Mouse (Mus musculus) neutrophil, adult 5-6 weeks (primary cell): Measurements from ENCODE around the gene Sf3a2. TPM values are rescaled to one million over a fixed set of nuclear protein-coding genes. Genes with fewer than 3 reads are reported as not detected.

Source experiments
- ATAC-seq: fragments of 151-379, 151-347 bp; 2 replicates; pipeline ENCODE4 v1.8.0; 2017; ENCODE audit warnings: mild to moderate bottlenecking, moderate TSS enrichment; ENCODE audit not compliant: insufficient number of reproducible peaks, poor library complexity, low FRiP score, severe bottlenecking; ENCODE audit errors: extremely low read depth
- total RNA-seq: library from RNA; stranded (forward); fragments of 200-1000 nt; gene quantifications from 2 replicates; pipeline ENCODE4 v1.2.3, GENCODE M21; 2017

The Sf3a2 gene
- 15.5 and 20.4 TPM in 2 replicates for total RNA-seq

DNA sequence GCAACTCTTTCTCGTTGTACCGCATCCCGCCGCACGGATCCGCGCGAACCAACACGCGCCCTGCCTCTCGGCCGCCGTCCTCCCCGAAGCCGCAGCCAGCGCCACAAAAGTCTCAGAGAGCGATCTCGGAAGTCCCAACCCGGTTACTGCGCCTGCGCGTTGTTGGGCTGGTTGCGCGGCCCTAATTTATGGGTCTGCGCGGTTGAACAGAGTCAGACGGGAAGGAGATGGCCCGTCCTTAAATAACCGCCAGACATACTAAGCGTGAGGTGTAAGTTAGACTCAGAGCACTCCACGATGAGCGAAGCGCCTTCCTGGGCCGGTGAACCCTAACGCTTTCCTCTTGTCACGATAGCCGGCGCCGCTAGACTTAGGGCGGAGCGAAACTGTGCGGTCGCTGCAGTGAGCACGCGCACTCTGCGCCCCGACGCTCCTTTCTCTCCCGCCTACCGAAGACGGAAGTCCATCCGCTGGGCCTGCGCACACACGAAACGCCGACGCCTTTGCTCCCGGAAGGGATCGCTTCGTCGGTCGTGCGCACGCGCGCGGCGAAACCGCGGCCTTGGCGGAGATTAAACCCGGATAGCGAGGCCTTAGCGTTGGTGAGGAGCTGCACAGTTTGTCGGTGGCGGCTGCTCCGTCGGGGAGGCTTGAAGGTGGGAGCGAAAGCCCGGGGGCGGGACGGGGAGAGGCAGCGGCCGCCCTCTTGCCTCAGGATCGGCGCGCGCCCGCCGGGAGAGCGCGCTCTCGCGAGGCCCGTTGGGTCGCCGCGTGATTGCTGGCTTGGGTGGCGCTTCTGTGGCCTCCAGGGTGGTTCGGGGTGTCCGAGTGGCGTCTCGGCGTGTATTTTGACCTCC lies at the start of gene Sf3a2, which contains the start of gene Plekhj1:
TSS of gene Sf3a2 (plus strand) at position 49 of the 857 bp plus-strand sequence.
TSS of gene Plekhj1 (minus strand) at position 477 of the 857 bp plus-strand sequence.
- peak; percentile 85 for ATAC-seq

DNA sequence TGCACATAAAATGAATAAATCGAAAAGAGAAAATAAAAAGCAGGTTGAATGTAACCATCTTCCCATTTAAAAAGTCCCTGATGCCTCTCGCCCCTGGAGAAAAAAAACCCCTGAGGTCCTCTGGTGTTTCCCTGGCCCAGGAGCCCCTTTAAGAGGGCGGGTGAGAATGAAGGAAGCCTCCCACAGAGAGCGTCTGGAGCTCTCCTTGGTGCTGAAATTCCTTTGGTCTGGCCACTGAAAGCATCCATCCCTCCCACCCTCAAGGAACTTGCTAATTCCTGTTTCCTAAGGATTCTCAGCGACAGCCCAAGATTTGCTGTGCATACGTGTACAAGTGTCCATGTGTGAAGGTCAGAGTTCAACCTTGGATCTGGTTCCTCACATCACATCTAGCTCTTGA lies 49.4 kb upstream of the Sf3a2 start:
- no peak for ATAC-seq

DNA sequence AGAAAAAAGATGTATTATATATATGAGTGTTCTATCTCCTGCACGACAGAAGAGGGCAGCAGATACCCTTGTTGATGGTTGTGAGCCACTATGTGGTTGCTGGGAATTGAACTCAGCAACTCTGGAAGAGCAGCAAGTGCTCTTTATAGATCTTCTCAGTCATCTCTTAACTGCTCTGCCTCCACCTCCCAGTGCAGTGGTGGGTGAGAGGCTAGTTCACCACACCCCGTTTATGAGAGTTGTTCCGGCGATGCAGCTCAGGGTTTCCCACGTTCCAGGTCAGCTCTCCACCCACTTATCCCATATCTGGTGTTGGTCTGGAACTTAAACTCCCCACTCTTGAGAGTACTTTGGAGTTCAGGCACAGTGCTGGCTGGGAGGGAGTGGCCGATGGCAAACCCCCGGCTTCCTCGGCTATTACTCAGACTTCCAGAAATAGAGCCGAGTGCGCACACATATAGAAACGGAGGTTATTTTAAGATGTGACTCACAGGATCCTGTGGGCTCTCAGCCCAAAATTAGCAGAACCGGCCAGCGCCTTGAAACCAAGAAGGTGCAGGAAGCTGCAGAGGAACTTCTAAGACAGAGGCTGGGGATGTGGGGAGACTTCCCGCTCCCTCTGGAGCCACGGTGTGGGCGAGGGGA lies 46.7 kb upstream of the Sf3a2 start:
- ATAC-seq = no peak; the same call in 1 of the 2 replicates

DNA sequence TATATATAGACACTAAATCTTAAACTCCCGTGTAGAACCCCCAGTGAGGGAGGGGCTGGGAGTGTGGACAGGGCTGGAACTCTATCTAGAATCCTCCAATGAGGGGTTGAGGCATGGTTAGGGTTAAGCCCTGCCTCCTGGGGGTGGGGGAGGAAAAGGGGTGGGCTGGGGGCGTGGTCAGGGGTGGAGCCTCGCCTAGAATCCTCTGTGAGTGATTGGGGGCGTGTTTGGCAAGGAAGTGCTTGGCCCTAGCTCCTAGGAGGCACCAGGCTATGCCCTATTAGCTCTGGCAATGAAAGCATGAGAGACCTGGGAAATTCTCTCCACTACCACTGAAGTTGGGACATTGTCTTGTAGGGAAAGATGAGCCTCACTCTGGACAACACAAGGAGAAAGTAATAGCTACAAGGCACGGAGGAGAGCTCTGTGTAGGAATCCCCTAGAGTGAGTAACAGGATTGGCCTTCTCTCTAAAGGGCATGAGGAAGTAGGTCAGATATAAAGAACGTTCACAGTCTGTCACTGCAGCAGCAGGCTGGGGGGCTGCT lies 45.8 kb upstream of the Sf3a2 start:
- peak; percentile 17; the same call in 1 of the 2 replicates for ATAC-seq

DNA sequence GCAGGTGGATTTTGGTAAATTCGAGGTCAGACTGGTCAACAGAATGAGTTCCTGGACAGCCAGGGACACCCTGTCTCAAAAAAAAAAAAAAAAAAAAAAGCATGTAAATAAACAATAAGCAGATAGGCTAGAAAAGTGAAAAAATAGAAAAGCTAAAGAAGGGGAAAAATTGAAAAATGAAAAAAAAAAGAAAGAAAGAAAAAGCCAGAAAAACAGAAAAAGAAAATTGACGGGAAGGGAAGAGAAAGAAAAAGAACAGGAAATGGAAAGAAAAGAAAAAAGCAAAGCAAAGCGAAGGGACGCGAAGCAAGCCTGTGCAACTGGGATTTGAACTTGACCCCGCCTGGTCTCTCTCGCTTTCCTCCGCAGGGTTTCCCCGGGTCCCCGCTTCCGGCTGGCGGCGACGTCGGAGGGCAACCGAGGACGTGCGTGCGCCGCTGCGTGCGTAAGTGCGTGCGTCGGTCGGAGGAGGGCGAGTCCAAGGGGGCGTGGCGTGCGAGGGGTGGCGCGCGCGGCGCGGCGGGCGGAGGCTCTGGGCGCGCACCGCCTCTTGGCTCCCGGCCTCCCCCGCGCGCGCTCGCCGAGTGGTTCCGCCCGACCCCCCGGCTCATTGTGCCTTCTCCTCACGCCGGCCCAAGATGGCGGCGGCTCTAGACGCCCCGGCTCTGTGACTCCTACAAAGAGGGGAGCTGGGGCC lies 43.3 kb upstream of the Sf3a2 start, which contains the start of gene Dot1l:
TSS of gene Dot1l (plus strand) at position 613 of the 697 bp plus-strand sequence.
- ATAC-seq = peak; percentile 79

DNA sequence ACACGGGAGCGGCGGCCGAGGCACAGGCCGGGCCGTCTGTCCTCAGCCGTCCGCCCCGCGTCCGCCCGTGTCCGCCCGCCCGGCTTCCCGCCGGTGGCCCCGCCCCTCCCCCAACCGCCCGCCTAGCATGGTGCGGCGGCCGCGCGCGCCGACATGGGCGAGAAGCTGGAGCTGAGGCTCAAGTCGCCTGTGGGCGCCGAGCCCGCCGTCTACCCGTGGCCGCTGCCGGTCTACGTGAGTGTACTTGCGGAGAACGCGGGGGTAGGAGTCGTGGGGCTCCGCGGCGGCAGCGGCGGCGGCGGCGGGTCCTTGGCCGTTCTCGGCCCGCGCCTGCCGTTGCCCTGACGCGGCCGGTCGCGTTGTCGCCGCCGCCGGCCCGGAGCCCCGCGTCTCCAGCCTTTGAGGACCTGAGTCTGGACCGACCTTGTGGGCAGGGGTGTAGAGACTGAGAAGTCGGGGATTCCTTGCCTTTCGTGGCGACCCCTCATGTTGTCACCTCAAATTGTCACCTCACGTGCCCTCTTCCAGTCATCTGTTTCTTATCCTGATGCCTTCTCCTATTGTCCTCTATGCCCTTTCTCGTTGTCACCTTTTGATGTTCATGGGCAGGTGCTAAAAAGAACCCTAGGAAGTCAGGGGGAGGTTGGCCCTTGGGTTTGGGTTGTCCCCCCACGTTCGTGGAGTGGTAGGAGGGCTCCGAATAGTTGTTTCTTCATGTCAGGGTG lies 42.5 kb upstream of the Sf3a2 start:
- no peak for ATAC-seq

DNA sequence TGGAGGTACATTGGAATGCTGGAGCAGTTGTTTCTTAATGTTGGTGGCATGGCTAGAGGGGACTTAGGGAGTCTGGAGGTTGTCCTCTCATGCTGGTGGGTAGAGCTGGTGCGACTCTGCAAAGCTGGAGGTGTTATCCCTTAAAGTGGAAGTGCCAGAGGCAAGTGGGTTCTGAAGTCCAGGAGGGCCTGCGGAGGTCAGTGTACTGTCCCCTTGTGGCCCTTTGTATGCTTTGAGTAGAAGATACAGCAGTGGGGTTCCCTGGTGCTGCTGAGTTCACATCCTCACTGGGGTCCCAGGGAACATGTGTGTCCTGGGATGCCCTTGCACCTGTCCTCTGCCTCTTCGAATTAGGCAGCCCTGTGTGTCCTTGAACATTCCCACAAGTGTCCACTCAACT lies 41.9 kb upstream of the Sf3a2 start:
- no peak for ATAC-seq

DNA sequence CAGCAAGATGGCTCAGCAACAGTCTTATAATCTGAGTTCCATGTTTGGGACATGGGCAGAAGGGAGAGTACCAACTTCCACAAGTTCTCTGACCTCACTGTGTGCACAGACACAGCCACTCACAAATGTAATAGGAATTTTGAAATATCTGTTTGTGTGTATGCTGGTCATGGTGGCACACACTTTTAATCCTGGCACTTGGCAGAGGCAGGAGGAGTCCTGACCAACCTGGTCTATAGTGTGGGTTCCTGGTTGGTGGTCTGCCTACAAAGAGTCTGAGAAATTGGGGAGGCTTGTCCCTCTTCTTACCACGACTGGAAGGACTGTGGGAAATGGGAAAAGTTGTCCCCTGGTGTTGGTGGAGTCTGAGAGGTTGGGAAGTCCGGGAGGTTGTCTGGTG lies 41.5 kb upstream of the Sf3a2 start:
- ATAC-seq = no peak

DNA sequence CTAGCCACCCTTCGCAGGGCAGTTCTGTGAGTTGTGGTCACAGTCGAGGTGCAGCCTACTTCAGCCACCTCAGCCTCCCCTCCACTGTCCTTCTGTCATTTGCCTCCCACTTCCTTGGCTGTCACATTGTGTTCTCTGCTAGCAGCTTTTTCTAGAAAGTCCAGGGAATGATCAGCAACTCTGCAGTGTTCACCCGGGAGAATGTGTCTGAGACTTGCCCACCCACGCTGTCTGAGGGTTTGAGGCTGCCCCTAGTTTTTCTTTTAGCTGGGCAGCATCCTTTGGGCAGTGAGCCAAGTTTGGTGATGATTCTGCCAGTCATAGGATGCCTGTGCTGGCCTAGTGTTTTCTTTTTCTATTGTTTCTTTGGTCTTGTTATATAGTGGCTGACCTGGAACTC lies 41.0 kb upstream of the Sf3a2 start:
- no peak for ATAC-seq

DNA sequence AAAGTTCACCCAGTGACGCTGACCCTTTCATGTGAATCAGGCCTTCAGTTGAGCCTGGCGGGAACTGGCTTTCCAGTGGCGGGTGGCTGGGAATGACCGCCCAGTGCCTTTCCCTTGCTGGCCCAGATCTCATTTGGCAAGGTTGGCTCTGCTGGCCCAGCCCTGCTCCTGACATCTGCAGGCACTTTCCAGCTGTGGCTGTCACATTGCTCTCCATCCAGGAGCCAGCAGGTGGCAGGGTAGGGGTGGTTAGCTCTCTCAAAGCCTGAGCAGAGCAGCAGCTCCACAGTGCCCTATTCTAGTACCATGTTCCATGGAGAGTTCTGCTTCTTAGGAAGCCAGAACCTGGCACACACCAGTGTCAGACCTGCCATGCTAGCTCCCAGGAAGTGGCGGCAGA lies 40.3 kb upstream of the Sf3a2 start:
- ATAC-seq = peak; percentile 43; the same call in 1 of the 2 replicates

DNA sequence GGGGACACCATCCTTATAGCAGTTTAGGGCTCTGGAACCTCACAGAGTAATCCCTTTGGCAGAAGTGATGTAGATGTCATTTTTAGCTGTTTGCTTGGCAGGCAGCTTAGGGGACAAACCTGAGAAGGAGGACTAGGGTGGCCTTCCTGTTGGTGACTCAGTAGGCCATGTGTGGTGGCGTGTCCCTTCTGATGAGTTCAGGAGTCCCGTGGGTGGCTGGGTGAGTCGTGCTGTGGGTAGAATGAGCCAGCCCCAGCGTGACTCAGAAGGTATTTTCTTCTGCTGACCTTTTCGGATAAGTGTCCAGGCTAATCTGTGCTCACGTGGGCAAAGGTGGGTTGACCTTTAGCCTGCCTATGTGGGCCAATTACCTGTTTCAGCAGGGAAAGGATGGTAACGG lies 39.3 kb upstream of the Sf3a2 start:
- no peak for ATAC-seq

DNA sequence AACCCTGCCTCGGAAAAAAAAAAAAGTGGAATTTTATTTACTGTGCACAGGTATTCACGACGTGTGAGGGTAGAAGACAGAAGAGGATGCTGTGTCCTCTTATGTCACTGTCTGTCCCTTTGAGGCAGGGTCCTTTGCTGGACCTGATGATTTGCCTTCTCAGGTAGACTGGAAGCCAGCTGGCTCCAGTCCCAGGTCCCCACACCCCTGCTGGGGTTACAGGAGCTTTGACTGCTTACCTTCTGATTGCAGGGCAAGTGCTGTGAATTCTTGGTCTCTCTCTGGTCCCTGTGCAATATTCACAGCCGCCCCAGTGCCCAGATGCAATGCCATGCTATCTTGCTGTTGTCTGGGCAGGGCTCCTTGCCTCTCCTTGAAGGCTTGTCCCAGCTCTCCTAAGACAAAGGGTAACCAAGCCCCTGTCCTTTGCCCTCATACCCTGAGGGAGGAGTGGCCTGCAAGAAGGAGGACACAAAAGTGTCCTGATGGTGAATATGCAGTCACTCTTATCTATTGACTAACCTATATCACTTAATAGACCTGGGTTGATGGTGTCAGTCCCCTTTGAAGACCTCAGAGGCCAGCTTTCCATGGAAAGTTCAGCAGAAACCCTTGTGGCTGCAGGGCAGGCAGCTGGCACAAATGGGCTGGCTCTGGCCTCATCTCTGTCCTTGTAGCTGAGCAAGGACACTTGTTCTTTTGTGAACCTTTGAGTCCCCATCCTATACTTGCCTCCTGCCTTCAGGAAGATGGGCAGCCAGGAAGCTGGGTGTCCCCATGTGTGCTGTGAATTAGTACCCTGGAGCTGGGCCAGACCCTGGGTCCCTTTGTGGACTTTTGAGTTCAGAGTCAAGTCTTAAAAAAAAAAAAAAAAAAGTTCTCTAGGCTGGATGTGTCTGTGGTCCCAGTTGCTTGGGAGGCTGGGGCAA lies 37.1 kb upstream of the Sf3a2 start:
- ATAC-seq = no peak

DNA sequence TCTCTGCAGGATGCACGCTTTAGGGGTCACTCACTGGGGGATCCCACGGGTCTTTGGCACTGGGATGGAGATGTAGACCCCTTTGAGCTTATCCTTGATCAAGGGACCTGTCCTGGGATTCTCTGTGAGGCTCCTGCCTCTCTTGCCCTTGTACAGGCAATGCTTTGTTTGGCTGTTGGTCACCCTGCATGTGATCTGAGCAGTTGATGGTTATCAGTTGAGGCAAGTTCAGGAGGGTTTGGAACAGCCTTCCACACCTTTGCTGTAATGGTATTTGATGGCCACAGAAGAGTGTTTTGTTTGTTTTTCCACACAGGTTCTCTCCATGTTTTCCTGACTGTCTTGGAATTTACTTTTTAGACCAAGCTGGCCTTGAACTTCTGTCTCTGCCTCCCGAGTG lies 36.2 kb upstream of the Sf3a2 start:
- ATAC-seq = no peak

DNA sequence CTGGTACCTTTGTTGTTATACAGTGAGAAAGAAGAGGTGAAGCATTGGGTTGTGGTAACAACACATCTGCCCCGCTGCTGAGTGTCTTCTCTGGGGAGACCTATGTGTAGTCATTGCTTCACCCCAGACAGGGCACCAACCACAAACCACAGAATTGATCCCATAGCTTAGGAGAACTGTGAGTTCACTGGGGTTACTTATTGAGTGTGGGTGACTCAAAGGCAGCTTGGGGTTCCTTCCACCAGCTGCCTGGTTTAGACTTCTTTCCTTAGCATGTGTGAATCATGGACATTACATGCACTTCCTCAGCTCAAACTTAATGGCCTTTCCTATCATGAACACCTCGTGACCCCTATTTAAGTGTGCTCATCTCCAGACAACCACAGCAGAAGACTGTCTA lies 34.5 kb upstream of the Sf3a2 start:
- ATAC-seq = peak; percentile 22; the same call in 1 of the 2 replicates

DNA sequence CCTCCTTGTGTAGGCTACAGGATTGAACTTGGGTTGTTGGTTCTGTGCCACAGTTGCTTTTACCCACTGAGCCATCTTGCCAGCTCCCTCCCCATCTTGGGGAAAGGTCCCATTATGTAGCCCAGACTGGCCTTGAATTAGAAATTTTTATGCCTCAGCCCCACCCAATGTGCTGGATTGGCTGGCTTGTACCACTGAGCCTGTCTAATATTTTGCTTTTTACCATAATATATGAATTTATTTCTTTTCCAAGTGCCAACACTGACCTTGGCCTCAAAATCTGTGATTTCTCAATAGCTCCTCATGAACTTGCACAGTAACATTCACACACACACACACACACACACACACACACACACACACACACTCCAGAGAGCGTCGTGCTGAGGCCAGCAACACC lies 32.3 kb upstream of the Sf3a2 start:
- no peak for ATAC-seq

DNA sequence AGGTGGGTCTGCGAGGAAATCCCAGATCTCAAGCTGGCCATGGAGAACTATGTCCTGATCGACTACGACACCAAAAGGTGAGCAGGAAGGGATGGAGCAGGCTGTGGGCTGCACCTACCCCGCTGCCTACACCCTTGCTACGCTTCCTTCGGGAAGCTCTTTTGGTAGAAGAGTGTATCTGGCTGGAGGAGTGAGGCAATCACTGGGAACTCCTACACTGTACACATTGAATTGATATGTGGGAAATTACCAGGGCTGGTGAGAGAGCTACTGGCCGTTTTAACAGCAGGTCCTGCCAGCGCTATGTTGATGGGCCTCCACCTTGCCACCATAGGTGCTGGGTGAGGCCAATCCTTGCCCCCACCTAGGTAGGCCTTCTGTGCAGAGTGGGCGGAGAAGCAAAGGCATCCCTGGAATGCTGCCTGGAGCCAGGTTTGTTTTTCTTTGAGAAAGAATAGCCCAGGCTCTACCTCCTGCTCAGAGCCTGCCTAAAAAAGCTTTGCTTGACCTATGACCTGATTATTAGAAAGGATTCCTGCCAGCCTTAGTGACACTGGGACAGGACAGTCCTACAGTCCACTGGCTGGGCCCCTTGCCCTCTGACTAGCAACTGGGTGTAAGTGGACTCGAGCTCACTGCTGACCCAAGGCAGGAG lies 31.7 kb upstream of the Sf3a2 start:
- no peak for ATAC-seq

DNA sequence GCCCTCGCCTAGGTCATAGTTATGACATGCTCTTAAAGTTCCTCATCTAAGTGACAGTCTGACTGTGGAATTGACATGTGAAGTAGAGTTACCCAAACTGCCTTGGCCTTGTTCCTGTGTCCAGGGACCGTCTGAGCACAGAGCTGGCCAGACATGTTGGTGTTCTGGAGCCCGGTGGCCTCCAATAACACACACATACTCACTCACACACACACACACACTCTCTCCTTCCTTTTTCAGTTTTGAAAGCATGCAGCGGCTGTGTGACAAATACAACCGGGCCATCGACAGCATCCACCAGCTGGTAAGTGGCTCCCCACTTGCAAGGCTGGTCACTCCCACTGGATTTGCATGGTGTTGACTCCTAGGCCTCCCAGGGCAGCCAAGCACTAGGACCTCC lies 29.6 kb upstream of the Sf3a2 start:
- ATAC-seq = no peak
